Mouse (Mus musculus) lung, adult 18-20 months (tissue): ENCODE results near the gene Thy1.

Experiments
- DNase-seq, 2 experiments: peaks; one replicate each; pipeline ENCODE4 v3.0.0; 2022; ENCODE audit warnings: mixed read lengths in 2 of 2

Gene Thy1

GRCm38 (mm10) chr9:44084659-44085229, 41.6 kb downstream of the Thy1 start:
- peak; percentile 93 to 96 for DNase-seq

- no peak for DNase-seq
Observed at GRCm38 (mm10) chr9:44085276-44085675, 42.1 kb downstream of the Thy1 start.

- DNase-seq, result peak; percentile 59 to 71
Observed at GRCm38 (mm10) chr9:44085741-44086665, 42.8 kb downstream of the Thy1 start.

- no peak for DNase-seq
Observed at GRCm38 (mm10) chr9:44086960-44087359, 43.8 kb downstream of the Thy1 start.

- peak in 1 of 2 experiments; percentile 47 for DNase-seq
Observed at GRCm38 (mm10) chr9:44087761-44088455, 44.7 kb downstream of the Thy1 start.

GRCm38 (mm10) chr9:44088877-44089608, 45.9 kb downstream of the Thy1 start:
- DNase-seq, result no peak

- peak; percentile 81 to 87 for DNase-seq
Observed at GRCm38 (mm10) chr9:44093612-44094503, 50.7 kb downstream of the Thy1 start.

- no peak for DNase-seq
Observed at GRCm38 (mm10) chr9:44094737-44095136, 51.6 kb downstream of the Thy1 start.

- no peak for DNase-seq
Observed at GRCm38 (mm10) chr9:44095781-44096180, 52.6 kb downstream of the Thy1 start.

GRCm38 (mm10) chr9:44096536-44096935, 53.4 kb downstream of the Thy1 start:
- no peak for DNase-seq
